Mouse (Mus musculus) stomach, embryonic 14.5 days (tissue): ENCODE data around the gene Alkbh4. TPM values are rescaled to one million over a fixed set of nuclear protein-coding genes. Genes with fewer than 3 reads are reported as not detected.
A peak's percentile ranks its signal among the peaks of the same experiment; 100 is the strongest.
"Not testable (repeated sequence)": the region's sequence is repeated elsewhere in the genome, so short reads cannot be mapped to it uniquely, and the experiment has no call there.

ENCODE experiments used
- ATAC-seq: fragments of 200-750 bp; cut with Nextera tagmentation; 2 replicates; pipeline ENCODE4 v1.8.0; 2017; ENCODE audit warnings: low read depth, moderate TSS enrichment; ENCODE audit not compliant: insufficient number of reproducible peaks, insufficient read depth, low FRiP score
- H3K27ac ChIP-seq: fragments of 300-500 bp; sonication (generic); 2 replicates; pipeline ENCODE4 v1.5.1; 2014; ENCODE audit warnings: mild to moderate bottlenecking, low read length, moderate library complexity, mixed read lengths
- H3K27me3 ChIP-seq: fragments of 300-500 bp; sonication (generic); 2 replicates; pipeline ENCODE4 v1.6.1; 2014; ENCODE audit warnings: low read length, control low read depth, mixed read lengths; ENCODE audit not compliant: control insufficient read depth, insufficient read depth
- H3K36me3 ChIP-seq: fragments of 300-500 bp; sonication (generic); 2 replicates; pipeline ENCODE4 v1.6.1; 2014; ENCODE audit warnings: mild to moderate bottlenecking, control low read depth, low read length, moderate library complexity, mixed read lengths; ENCODE audit not compliant: control insufficient read depth, insufficient read depth
- H3K4me1 ChIP-seq: fragments of 300-500 bp; sonication (generic); 2 replicates; pipeline ENCODE4 v1.6.1; 2014; ENCODE audit warnings: low read length, control low read depth, mixed read lengths; ENCODE audit not compliant: control insufficient read depth, insufficient read depth
- H3K4me2 ChIP-seq: fragments of 300-500 bp; sonication (generic); replicated peaks from 2 replicates; pipeline ENCODE4 v1.6.1; 2014; ENCODE audit warnings: low read depth, low read length, control low read depth
- H3K4me3 ChIP-seq: fragments of 300-500 bp; sonication (generic); 2 replicates; pipeline ENCODE4 v1.5.1; 2014; ENCODE audit warnings: low read depth, low read length, control low read depth
- H3K9ac ChIP-seq: fragments of 300-500 bp; sonication (generic); replicated peaks from 2 replicates; pipeline ENCODE4 v1.6.1; 2014; ENCODE audit warnings: low read depth, mild to moderate bottlenecking, control low read depth, low read length, moderate library complexity, mixed read lengths
- H3K9me3 ChIP-seq: fragments of 300-500 bp; sonication (generic); 2 replicates; pipeline ENCODE4 v1.6.1; 2016; ENCODE audit warnings: low read depth, low read length, control low read depth; ENCODE audit not compliant: control insufficient read depth
- WGBS: fragments of 180-500 bp; shearing (Covaris S2); extraction: QIAGEN DNeasy Blood & Tissue Kit; methylation state at CpG from one replicate; pipeline ENCODE4 v1.1.7; 2014; 5-methylcytosine and 5-hydroxymethylcytosine counted together
- polyA plus RNA-seq: library from polyadenylated mRNA; unstranded; fragments of >200 nt; fragmentation: Nextera tagmentation; extraction: Ambion mirVana; gene quantifications from 2 replicates; pipeline ENCODE4 v1.2.1, GENCODE M21; 2014

The Alkbh4 gene
- polyA plus RNA-seq, 1 experiment from 2014 or later: 18.1 TPM

DNA sequence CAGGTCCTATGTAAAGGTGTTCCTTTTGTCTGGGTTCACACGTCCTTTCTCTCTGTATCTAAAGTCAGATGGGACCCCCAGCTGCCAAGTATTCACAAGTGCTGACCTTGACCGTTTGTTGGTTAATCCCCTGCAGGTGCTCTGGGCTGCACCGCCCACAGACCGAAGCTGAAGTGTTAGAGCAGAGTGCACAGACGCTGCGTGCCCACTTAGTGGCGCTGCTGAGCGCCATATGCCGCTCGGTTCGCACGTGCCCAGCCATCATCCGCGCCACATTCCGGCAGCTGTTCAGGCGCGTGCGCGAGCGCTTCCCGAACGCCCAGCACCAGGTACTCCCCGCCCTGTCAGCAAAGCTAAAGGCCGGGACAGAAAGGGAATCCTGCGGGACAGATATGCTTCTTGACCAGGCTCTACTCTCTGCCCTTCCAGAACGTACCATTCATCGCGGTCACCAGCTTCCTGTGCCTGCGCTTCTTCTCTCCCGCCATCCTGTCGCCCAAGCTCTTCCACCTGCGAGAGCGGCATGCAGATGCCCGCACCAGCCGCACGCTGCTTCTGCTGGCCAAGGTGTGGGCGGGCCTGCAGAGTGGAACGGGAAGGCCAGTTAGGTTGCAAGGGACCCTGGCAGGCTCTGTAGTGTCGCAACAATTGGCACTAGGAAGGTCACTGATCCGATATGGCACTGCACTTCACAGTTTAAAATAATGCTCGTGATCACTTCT lies 33.7 kb upstream of the Alkbh4 start:
- 8% methylated on average over 41 of the region's 41 CpGs for WGBS
- no peaks in the 10 kb centered on the region for H3K27me3 ChIP-seq
- peak overlapping the region; percentile 28 for H3K4me3 ChIP-seq
- H3K4me2 ChIP-seq: peak overlapping the region; percentile 61
- peaks cover 8% of the 10 kb centered on the region; the same call in 1 of the 2 replicates for H3K4me1 ChIP-seq
- no peaks in the 10 kb centered on the region for H3K36me3 ChIP-seq
- H3K27ac ChIP-seq: no peak overlapping the region
- H3K9ac ChIP-seq: 0 out of 2 replicates have a peak overlapping the region, but pooled peaks have one; percentile 14
- H3K9me3 ChIP-seq: no peaks in the 10 kb centered on the region
- ATAC-seq: peak; percentile 87

DNA sequence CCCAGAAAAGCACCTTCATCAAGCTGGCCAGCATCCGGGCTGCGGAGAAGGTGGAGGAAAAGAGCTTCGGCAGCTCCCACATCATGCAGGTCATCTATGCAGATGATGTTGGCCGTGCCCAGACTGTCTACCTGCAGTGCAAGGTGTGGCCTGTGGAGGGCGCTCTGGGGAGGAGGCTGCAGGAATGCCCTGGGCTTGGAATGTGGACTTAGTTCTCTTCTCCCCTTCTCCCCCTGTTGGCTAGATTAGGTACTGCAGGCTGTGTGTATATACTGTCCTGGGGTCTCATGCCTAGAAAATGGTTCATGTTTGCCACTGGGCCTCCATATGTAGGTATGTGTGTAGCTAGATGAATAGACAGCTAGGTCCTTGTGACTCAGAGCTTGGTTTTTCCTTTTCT lies 31.4 kb upstream of the Alkbh4 start:
- Histone ChIP-seq H3K9ac (no peak overlapping the region), H3K9me3 (no peaks in the 10 kb centered on the region), H3K4me3 (no peak overlapping the region), H3K27ac (no peak overlapping the region), H3K36me3 (no peaks in the 10 kb centered on the region), H3K4me1 (peaks cover 8% of the 10 kb centered on the region; the same call in 1 of the 2 replicates), H3K27me3 (no peaks in the 10 kb centered on the region), H3K4me2 (no peak overlapping the region)
- 85% methylated on average over 5 of the region's 5 CpGs for WGBS
- ATAC-seq: no peak

DNA sequence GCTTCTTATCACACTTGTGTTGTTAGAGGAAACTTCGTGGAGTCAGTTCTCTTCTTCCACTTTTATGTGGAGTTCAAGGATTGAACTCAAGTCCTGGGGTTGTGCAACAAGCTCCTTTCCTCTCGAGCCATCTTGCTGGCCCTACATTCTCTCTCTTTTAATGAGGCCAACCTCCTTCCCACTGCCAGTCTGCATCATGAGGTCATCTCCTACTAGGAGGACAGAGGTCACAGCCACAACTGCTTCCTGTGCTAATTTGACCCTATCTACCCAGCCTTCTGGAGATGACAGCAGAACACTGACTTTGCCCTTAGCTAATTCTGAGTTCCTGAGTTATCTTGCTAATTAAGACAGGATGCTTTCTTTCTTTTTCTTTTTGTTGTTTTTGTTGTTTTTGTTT lies 27.5 kb upstream of the Alkbh4 start:
- 57% methylated on average over 2 of the region's 2 CpGs for WGBS
- Histone ChIP-seq H3K27ac (no peak overlapping the region), H3K27me3 (no peaks in the 10 kb centered on the region), H3K36me3 (no peaks in the 10 kb centered on the region), H3K9me3 (no peaks in the 10 kb centered on the region), H3K9ac (no peak overlapping the region), H3K4me2 (no peak overlapping the region), H3K4me3 (no peak overlapping the region), H3K4me1 (no peaks in the 10 kb centered on the region)
- no peak for ATAC-seq

DNA sequence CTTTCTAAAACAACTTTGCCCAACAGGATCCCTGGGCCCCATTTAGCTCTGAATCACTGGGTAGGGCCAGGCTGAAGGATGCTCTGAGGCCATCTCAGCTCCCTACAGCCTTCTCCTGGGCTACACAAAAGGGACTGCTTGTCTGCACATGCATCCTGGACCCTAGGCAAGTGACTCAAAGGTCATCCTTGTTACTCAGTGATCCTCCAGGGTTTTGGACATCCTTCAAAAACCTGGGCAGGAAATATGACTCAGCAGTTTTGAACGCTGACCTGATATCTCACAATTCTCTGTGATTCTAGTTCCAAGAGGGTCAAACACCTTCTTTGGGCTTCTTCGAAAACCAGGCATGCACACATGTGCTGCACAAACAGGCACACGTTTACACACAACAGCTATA lies 26.9 kb upstream of the Alkbh4 start:
- ATAC-seq: no peak
- no peaks in the 10 kb centered on the region for H3K4me1 ChIP-seq
- H3K36me3 ChIP-seq: no peaks in the 10 kb centered on the region
- H3K9ac ChIP-seq: no peak overlapping the region
- WGBS: 78% methylated on average over 3 of the region's 3 CpGs
- no peak overlapping the region for H3K27ac ChIP-seq
- no peaks in the 10 kb centered on the region for H3K27me3 ChIP-seq
- no peaks in the 10 kb centered on the region for H3K9me3 ChIP-seq
- no peak overlapping the region for H3K4me3 ChIP-seq
- no peak overlapping the region for H3K4me2 ChIP-seq

GRCm38 (mm10) chr5:136113546-136113945 lies 22.4 kb upstream of the Alkbh4 start:
- not testable (repeated sequence) for ATAC-seq, H3K36me3 ChIP-seq, H3K4me3 ChIP-seq, H3K9me3 ChIP-seq, H3K4me2 ChIP-seq, H3K9ac ChIP-seq, H3K27me3 ChIP-seq, H3K27ac ChIP-seq
- WGBS: 36% methylated on average over 4 of the region's 4 CpGs
- H3K4me1 ChIP-seq: peaks cover 15% of the 10 kb centered on the region

- Histone ChIP-seq H3K4me2 (peak within 1 kb of the TSS; percentile 91), H3K36me3 (peaks cover 16% of the 10 kb centered on the region), H3K27me3 (no peaks in the 10 kb centered on the region), H3K27ac (peak within 1 kb of the TSS; percentile 61; the same call in 1 of the 2 replicates), H3K4me1 (peaks cover 15% of the 10 kb centered on the region), H3K9me3 (no peaks in the 10 kb centered on the region), H3K4me3 (peak within 1 kb of the TSS; percentile 94), H3K9ac (peak within 1 kb of the TSS; percentile 89)
- 3% methylated on average over 42 of the region's 42 CpGs for WGBS
- ATAC-seq: peak; percentile 94
These were observed 19.8 kb upstream of the Alkbh4 start, which contains the start of gene Polr2j for GRCm38 (mm10) chr5:136115891-136116783. Gene Polr2j (plus strand): TSS chr5:136116631.

- ATAC-seq: peak; percentile 35; the same call in 1 of the 2 replicates
- Histone ChIP-seq H3K36me3 (peaks cover 18% of the 10 kb centered on the region), H3K9ac (peak overlapping the region; percentile 89), H3K27ac (peak overlapping the region; percentile 61; the same call in 1 of the 2 replicates), H3K4me1 (peaks cover 15% of the 10 kb centered on the region), H3K4me2 (peak overlapping the region; percentile 91), H3K4me3 (peak overlapping the region; percentile 94), H3K9me3 (no peaks in the 10 kb centered on the region), H3K27me3 (no peaks in the 10 kb centered on the region)
- under 1% methylated on average over 22 of the region's 22 CpGs for WGBS
These were observed 19.2 kb upstream of the Alkbh4 start for GRCm38 (mm10) chr5:136116784-136117112.

DNA sequence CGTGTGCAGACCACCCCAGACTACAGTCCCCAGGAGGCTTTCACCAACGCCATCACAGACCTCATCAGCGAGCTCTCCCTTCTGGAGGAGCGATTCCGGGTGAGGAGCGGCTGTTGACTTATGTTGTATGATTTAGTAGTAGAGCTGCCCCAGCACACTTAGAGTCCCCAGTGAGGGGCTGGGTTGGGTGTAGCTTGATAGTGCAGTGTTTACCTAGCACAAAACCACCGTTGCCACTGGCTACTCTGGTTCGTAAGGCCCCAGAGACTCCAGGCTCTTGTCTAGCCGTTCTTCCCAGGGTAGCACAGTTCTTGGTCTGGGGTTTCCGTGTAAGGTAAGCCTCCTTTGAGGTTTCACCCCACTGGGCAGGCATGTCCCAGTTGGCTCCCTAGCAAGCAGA lies 13.8 kb upstream of the Alkbh4 start:
- H3K27me3 ChIP-seq: no peaks in the 10 kb centered on the region
- H3K4me3 ChIP-seq: no peak overlapping the region
- peak; percentile 80 for ATAC-seq
- H3K9ac ChIP-seq: no peak overlapping the region
- no peaks in the 10 kb centered on the region for H3K9me3 ChIP-seq
- WGBS: 84% methylated on average over 10 of the region's 10 CpGs
- H3K4me1 ChIP-seq: peaks cover 9% of the 10 kb centered on the region
- peak overlapping the region; percentile 68 for H3K27ac ChIP-seq
- H3K4me2 ChIP-seq: no peak overlapping the region
- peaks cover 47% of the 10 kb centered on the region for H3K36me3 ChIP-seq
